Mouse (Mus musculus): ENCODE measurements around the gene Zpbp. TPM values are rescaled to one million over a fixed set of nuclear protein-coding genes. Genes with fewer than 3 reads are reported as not detected.

Gene Zpbp
- polyA plus RNA-seq, 1 experiment from 2014 or later = 0.79 TPM

DNA sequence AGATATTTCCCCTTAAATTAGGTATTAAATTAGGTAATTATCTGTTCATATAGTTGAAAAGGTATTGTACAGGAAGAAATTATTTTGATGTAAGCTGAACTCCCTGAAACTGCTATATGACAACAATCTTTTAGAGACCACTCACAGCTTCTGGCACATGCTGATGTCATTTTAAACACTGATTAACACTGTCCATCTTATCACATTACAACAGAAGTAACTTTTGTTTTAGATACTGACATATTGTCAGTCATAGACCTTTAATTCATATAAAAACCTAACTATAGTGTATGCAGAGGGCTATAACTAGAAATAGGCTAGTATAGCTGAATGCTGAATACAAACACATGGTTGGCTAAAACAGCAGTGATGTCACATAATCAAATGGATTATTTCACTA lies 182.1 kb downstream of the Zpbp start:
- H3K27me3 ChIP-seq (ENCODE audit: control insufficient read depth, insufficient read depth, low read length) = no peaks in the 10 kb centered on the region

DNA sequence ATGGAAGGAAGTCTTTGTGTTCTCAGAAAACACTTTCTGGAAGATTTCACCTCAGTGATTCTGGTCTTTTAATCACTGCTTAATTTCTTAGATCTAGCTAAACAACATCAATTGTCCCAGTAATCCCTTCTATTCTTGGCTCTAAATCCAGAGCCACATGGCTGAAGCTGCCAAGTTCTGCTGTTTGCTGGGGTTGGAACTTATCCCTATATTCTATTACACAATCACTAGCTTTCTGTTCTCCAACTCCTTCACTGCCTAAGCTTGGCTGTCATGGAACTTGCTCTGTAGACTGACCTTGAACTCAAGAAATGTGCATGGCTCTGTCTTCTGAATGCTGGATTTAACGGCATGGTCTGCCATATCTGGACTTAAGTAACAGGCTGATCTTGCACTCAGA lies 204.9 kb downstream of the Zpbp start:
- 95% methylated on average over 1 of the region's 1 CpGs for WGBS

More for the DNA sequence above, 182.1 kb downstream of the Zpbp start:
- H3K36me3 ChIP-seq (replicated peaks; ENCODE audit: control insufficient read depth, insufficient read depth, low read depth, low read length) = no peaks in the 10 kb centered on the region
- DNase-seq (ENCODE audit: low spot score) = no peak
- ATAC-seq (replicated peaks; ENCODE audit: insufficient number of reproducible peaks, low FRiP score, low TSS enrichment, low read depth) = no peak
- no peak overlapping the region for H3K9ac ChIP-seq (replicated peaks; ENCODE audit: low read length)
- H3K4me3 ChIP-seq (ENCODE audit: low read depth, low read length) = no peak overlapping the region
- no peaks in the 10 kb centered on the region for H3K4me1 ChIP-seq (ENCODE audit: control insufficient read depth, insufficient read depth, low read length)
- H3K4me2 ChIP-seq (ENCODE audit: low read depth, low read length) = no peak overlapping the region
- no peak overlapping the region for H3K27ac ChIP-seq (replicated peaks; ENCODE audit: low read depth, low read length)
- H3K9me3 ChIP-seq (replicated peaks; ENCODE audit: control insufficient read depth, low read length) = no peaks in the 10 kb centered on the region

DNA sequence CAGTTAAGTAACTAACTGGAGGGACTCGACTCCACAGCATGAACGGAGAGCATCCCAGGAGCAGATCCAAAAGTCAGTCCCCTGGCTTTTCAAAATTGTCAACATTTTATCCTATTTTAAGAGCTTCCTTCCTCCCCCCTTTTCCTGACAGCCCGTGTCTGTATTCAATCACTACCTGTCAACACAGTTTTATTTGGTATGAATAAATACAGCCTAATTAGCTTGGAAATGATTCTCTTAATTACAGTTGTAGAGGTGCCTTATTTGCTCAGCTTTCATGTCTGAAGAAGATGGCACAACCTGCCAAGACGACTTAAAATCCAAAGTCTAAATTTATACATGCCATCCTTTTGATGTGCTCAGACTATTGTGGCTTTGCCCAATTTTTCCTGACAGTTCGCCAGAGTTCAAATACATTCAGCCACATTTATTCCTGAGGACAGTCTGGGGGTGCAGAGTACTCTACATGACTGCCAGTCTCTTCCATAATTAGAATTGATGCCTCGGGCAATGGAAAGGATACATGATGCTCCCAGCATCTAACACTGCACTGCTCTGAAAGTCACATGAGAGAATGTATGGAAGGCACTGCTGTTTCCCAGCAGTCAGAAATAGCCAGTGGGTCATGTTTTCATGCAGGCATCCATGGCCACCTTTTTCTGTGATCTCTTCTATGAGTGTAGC lies 219.4 kb downstream of the Zpbp start:
- DNase-seq (ENCODE audit: low spot score) (no peak), ATAC-seq (replicated peaks; ENCODE audit: insufficient number of reproducible peaks, low FRiP score, low TSS enrichment, low read depth) (no peak)
- Histone ChIP-seq H3K4me3 (ENCODE audit: low read depth, low read length) (no peak overlapping the region), H3K9me3 (replicated peaks; ENCODE audit: control insufficient read depth, low read length) (no peaks in the 10 kb centered on the region), H3K36me3 (replicated peaks; ENCODE audit: control insufficient read depth, insufficient read depth, low read depth, low read length) (no peaks in the 10 kb centered on the region), H3K27ac (replicated peaks; ENCODE audit: low read depth, low read length) (no peak overlapping the region), H3K4me1 (ENCODE audit: control insufficient read depth, insufficient read depth, low read length) (no peaks in the 10 kb centered on the region), H3K4me2 (ENCODE audit: low read depth, low read length) (no peak overlapping the region), H3K9ac (replicated peaks; ENCODE audit: low read length) (no peak overlapping the region), H3K27me3 (ENCODE audit: control insufficient read depth, insufficient read depth, low read length) (no peaks in the 10 kb centered on the region)
- 54% methylated on average over 6 of the region's 6 CpGs for WGBS

More for the DNA sequence above, 204.9 kb downstream of the Zpbp start:
- no peaks in the 10 kb centered on the region for H3K27me3 ChIP-seq (ENCODE audit: control insufficient read depth, insufficient read depth, low read length)
- no peak overlapping the region for H3K9ac ChIP-seq (replicated peaks; ENCODE audit: low read length)
- no peak overlapping the region for H3K4me2 ChIP-seq (ENCODE audit: low read depth, low read length)
- DNase-seq (ENCODE audit: low spot score) (no peak), ATAC-seq (replicated peaks; ENCODE audit: insufficient number of reproducible peaks, low FRiP score, low TSS enrichment, low read depth) (no peak)
- H3K9me3 ChIP-seq (replicated peaks; ENCODE audit: control insufficient read depth, low read length) = no peaks in the 10 kb centered on the region
- no peaks in the 10 kb centered on the region for H3K4me1 ChIP-seq (ENCODE audit: control insufficient read depth, insufficient read depth, low read length)
- H3K27ac ChIP-seq (replicated peaks; ENCODE audit: low read depth, low read length) = no peak overlapping the region
- no peaks in the 10 kb centered on the region for H3K36me3 ChIP-seq (replicated peaks; ENCODE audit: control insufficient read depth, insufficient read depth, low read depth, low read length)
- no peak overlapping the region for H3K4me3 ChIP-seq (ENCODE audit: low read depth, low read length)

DNA sequence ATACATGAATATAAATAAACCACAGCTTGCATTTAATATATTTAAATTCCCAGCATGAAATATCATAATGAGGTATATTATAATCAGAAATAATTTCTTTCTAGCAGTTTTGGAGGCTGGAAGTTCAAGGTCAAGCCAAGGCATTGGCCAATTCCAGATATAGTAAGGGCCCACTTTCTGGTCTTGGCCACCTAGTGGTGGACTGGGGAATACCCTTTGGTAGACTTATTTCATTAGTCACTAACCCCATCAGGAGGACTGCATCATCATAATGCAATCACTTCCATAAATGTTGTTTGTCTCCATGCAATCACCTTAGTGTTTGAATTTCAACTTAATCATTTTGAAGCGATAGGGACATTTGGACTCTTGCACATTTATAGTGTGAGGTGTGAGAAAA lies 222.9 kb downstream of the Zpbp start:
- ATAC-seq (replicated peaks; ENCODE audit: insufficient number of reproducible peaks, low FRiP score, low TSS enrichment, low read depth) (no peak), DNase-seq (ENCODE audit: low spot score) (peak; percentile 21)
- H3K9ac ChIP-seq (replicated peaks; ENCODE audit: low read length) = no peak overlapping the region
- H3K27me3 ChIP-seq (ENCODE audit: control insufficient read depth, insufficient read depth, low read length) = no peaks in the 10 kb centered on the region
- 72% methylated on average over 1 of the region's 1 CpGs for WGBS
- H3K4me3 ChIP-seq (ENCODE audit: low read depth, low read length) = no peak overlapping the region
- H3K4me2 ChIP-seq (ENCODE audit: low read depth, low read length) = no peak overlapping the region
- H3K36me3 ChIP-seq (replicated peaks; ENCODE audit: control insufficient read depth, insufficient read depth, low read depth, low read length) = no peaks in the 10 kb centered on the region
- H3K9me3 ChIP-seq (replicated peaks; ENCODE audit: control insufficient read depth, low read length) = no peaks in the 10 kb centered on the region
- no peaks in the 10 kb centered on the region for H3K4me1 ChIP-seq (ENCODE audit: control insufficient read depth, insufficient read depth, low read length)
- H3K27ac ChIP-seq (replicated peaks; ENCODE audit: low read depth, low read length) = no peak overlapping the region

Other genes starting within 250 kb of the Zpbp start
- gene Spata48, start 314 bp downstream of the Zpbp start, polyA plus RNA-seq (2014; fragmentation: Nextera tagmentation; extraction: Ambion mirVana) = 2.0 and 3.1 TPM in 2 replicates
- gene 4930512M02Rik, start 165.4 kb upstream of the Zpbp start, polyA plus RNA-seq (2014; fragmentation: Nextera tagmentation; extraction: Ambion mirVana) = not detected in 2 replicates
- 2.5 and 3.4 TPM in 2 replicates for gene Ikzf1, start 222.6 kb upstream of the Zpbp start, polyA plus RNA-seq (2014; fragmentation: Nextera tagmentation; extraction: Ambion mirVana)

Measured in embryonic facial prominence, embryonic 11.5 days (tissue).